Mouse (Mus musculus) common myeloid progenitor, adult 5-6 weeks (primary cell): ENCODE data around the gene Adprm. TPM values are rescaled to one million over a fixed set of nuclear protein-coding genes. Genes with fewer than 3 reads are reported as not detected.
"Not testable (repeated sequence)": the region's sequence is repeated elsewhere in the genome, so short reads cannot be mapped to it uniquely, and the experiment has no call there.

ENCODE experiments used
- ATAC-seq: replicated peaks from 2 replicates; pipeline ENCODE4 v1.8.0; 2016; ENCODE audit warnings: low read depth, mild to moderate bottlenecking, moderate TSS enrichment, inconsistent platforms; ENCODE audit not compliant: poor library complexity, severe bottlenecking
- total RNA-seq: library from RNA; stranded (forward); fragments of 200-1000, 187-1606 nt; gene quantifications from 2 replicates; pipeline ENCODE4 v1.2.3, GENCODE M21; 2017

Adprm gene
- 13.6 and 15.1 TPM in 2 replicates for total RNA-seq

DNA sequence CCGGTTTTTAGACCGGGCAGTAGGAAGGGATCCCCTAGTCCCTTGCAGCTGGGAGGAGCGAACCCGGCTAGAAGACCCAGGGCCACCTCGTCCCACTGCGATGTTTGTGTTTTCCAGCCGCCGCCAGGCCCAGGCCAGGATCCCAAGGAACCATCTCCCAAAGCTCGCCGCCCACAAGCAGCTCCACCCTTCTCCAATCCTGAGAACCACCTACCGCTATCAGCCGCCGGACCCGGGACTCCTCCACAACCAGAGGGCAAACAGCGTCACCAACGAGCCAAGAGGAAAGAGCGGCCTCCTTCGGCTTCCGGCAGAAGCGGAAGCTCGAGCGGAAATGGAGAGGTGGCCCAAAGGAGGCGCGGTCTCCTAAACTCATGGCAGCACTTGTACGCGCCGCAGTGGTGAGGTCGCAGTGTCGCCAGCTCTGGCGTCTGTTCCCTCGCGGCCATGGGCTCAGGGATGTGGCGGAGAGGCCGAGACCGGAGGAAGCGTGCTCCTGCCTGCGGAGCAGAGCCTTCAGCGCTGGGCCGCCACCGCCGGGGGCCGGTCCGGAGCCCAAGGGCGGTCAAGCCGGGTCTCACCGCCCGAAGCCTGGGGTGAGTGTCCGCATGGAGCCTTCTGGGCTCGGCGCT lies at the start of gene Adprm, which contains the start of gene Sco1:
Adprm (minus strand) TSS at position 274 of the 632 bp plus-strand sequence.
Sco1 (plus strand) TSS at position 350 of the 632 bp plus-strand sequence.
- peak; percentile 97 for ATAC-seq

DNA sequence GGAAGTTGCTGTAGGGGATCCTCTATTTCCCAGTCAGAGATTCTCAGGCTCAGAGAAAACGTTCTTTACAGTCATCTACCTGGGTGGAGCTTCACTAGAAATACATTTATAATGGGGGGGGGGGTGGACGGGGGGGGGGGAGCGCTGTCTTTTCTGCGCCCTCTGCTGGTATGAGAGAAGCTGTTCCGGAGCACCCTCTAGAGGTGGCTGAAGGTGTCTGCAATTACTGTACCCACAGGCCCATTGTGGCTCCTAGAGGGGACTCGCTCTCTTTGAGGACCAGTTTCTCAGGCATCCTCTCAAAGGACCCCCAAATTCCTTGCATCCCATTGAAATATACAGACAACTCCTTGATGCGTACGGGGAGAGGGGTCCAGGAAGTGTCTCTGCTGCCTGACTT lies 49.3 kb upstream of the Adprm start:
- ATAC-seq: peak; percentile 78

DNA sequence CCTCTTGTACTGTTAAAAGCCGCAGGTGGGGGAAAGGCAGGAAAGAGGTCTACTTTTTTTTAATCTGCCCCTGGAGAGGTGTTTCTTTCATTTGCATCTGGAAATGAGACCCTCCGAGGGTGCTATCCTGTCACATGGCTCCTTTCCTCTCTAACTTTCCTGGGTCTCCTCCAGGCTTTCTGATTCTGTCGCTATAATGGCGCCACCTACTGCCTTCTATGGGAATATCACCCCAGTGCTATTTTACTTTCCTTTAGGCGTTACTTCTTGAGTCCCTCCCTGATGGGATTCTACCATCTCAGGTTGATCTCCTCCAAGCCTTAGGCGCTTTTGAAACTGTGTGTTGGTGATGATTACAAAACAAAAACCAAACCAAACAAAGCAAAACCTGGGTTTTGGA lies 47.8 kb upstream of the Adprm start:
- peak; percentile 65 for ATAC-seq

DNA sequence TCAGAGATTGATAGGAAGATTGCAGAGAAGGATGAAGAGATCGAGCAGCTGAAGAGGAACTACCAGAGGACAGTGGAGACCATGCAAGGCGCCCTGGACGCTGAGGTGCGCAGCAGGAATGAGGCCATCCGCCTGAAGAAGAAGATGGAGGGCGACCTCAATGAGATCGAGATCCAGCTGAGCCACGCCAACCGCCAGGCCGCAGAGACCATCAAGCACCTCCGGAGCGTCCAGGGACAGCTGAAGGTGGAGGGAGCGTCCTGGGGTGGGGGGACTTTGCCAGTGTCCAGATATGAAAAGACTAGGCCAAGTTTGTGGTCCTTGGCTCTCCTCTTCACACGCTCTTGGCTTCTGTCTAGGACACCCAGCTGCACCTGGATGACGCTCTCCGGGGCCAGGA lies 46.8 kb upstream of the Adprm start:
- no peak for ATAC-seq

DNA sequence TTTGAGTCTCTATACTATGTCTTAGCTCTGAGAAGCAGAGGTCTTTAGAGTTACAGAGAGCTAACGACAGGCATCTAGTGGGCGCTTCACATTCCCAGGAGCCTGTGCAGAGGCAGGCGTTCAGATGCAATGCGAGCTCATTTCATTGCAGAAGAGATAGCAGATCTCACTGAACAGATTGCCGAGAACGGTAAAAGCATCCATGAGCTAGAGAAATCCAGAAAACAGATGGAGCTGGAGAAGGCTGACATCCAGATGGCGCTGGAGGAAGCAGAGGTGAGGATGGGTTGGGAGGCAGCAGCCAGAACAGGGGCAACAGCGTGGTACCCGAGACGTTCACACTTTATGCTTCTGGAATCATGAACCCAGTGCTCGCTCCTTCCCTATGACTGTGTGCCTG lies 46.0 kb upstream of the Adprm start:
- no peak for ATAC-seq

DNA sequence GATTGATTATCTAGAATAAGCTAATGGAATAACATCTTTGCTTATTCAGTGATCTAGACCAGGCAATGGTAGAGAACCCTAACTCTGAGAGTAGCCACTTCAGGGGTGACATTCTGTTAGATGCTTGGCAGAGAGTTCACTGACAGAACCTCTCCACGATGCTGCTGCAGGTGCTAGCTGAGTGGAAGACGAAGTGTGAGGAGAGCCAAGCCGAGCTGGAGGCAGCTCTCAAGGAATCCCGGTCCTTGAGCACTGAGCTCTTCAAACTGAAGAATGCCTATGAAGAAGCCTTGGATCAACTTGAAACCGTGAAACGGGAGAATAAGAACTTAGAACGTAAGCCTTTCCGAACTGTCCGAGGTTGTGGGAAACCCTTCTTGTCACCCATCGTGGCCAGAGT lies 45.3 kb upstream of the Adprm start:
- ATAC-seq: no peak

DNA sequence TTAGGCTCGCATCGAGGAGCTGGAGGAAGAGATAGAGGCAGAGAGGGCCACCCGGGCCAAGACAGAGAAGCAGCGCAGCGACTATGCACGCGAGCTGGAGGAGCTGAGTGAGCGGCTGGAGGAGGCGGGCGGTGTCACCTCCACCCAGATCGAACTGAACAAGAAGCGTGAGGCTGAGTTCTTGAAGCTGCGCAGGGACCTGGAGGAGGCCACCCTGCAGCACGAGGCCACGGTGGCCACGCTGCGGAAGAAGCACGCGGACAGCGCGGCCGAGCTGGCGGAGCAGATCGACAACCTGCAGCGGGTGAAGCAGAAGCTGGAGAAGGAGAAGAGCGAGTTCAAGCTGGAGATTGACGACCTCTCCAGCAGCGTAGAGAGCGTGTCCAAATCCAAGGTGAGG lies 42.1 kb upstream of the Adprm start:
- no peak for ATAC-seq

DNA sequence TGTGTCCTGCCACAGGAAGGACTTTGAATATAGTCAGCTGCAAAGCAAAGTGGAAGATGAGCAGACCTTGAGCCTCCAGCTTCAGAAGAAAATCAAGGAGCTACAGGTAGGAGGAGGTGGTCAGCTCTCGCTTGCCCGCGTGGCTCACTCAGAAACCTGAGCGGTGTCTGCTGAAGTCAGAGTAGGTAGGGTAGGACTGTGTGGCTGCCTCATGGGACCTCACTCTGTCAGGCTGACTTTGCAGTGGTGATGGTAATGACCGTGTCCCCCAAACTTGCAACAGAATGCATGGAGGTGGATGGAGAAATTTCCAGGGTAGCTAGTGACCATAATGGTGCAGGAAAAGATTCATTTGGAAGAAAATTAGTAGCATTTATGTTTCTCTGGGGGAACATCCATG lies 41.3 kb upstream of the Adprm start:
- no peak for ATAC-seq

DNA sequence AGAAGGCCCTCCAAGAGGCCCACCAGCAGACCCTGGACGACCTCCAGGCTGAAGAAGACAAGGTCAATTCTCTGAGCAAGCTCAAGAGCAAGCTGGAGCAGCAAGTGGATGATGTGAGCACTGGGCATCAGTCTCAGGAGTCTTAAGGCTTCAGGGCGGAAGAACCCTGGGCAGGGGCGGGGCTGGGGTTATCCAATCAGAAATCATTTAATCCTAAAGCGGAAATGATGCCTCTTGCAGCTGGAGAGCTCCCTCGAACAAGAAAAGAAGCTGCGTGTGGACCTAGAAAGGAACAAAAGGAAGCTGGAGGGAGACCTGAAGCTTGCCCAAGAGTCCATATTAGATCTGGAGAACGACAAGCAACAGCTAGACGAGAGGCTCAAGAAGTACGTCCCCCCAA lies 40.8 kb upstream of the Adprm start:
- no peak for ATAC-seq

DNA sequence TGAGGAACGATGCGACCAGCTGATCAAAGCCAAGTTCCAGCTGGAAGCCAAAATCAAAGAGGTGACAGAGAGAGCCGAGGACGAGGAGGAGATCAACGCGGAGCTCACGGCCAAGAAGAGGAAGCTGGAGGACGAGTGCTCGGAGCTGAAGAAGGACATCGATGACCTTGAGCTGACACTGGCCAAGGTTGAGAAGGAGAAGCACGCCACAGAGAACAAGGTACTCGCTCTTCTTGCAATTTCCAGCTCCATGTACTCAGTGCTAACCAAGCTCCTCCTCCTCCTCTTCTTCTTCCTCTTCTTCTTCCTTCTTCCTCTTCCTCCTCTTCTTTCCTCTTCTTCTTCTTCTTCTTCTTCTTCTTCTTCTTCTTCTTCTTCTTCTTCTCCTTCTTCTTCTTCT lies 40.0 kb upstream of the Adprm start:
- not testable (repeated sequence) for ATAC-seq

DNA sequence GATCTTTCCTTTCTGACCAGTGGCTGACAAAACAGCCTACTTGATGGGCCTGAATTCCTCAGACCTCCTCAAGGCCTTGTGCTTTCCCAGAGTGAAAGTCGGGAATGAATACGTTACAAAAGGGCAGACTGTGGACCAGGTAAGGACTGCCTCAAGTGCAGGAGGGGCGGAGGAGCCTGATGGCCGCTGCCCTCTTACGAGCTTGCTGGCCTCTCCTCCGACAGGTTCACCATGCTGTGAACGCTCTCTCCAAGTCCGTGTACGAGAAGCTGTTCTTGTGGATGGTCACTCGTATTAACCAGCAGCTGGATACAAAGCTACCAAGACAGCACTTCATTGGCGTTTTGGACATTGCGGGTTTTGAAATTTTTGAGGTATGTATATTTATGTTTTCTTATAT lies 34.8 kb upstream of the Adprm start:
- ATAC-seq: no peak

DNA sequence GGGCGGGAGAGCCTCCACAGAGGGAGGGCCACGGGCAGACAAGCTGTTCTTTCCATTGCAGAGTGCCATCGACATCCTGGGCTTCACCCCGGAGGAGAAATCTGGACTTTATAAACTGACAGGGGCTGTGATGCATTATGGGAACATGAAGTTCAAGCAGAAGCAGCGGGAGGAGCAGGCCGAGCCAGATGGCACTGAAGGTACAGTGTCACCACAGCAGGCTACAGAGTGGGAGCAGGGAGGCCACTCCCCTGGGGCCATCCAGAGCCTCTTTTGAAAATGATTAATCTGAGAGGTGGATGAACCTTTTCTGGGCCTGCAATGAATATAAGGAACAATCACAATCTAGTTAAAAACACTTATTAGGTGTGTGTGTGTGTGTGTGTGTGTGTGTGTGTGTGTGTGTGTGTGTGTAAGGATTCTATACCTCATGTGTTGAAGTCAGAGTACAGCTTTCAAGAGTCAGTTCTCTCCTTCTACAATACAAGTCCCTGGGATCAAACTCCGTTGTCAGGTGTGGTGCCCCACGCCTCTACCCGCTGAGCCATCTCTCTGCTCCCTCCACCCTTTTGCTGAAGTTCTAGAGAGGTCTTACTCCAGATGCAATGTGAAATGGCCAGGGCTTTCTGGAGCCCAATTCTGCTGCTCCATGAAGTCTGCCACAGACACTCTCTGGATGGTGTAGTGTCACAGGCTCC lies 34.2 kb upstream of the Adprm start:
- ATAC-seq: no peak

DNA sequence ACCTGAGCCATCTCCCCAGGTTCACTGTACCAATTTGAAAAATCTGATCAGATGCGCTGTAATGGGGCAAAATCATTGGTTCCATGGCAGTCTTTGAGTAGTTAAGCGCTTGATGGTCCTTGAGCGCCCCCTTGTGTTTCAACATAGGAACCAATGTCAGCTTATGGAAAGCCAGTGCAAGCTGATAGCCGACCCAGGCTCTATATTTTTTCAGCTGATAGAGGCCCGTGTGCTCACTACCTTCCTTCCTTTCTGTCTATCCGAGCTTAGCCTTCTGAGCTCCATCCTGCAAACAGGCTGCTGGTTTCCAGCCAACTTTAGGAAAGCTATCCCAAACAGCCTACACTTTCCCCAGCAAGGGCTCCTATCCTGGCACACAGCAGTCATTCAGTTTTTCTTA lies 33.1 kb upstream of the Adprm start:
- ATAC-seq: peak; percentile 82

DNA sequence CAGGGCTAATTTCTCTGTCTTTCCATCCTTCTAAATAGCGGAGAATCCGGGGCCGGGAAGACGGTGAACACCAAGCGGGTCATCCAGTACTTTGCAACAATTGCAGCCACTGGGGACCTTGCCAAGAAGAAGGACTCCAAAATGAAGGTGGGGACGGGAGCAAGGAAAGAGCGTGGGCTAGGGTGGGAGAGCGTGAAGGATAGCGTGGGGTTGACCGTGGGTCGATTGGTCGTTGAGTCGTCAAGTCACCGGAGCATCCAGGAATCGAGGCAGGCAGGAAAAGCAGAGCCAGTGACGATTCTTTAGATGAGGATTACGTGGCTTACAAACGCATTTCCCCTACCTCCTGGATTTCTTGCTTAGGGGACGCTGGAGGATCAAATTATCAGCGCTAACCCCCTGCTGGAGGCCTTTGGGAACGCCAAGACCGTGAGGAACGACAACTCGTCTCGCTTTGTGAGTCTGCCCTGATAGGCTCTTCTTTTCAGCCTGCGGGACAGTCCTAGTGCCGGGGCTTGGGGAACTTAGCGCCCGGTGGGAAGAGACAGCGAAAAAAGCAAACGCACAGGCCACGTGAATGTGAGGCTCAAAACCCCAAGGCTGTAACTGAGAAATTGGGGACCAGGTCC lies 31.4 kb upstream of the Adprm start:
- ATAC-seq: no peak

DNA sequence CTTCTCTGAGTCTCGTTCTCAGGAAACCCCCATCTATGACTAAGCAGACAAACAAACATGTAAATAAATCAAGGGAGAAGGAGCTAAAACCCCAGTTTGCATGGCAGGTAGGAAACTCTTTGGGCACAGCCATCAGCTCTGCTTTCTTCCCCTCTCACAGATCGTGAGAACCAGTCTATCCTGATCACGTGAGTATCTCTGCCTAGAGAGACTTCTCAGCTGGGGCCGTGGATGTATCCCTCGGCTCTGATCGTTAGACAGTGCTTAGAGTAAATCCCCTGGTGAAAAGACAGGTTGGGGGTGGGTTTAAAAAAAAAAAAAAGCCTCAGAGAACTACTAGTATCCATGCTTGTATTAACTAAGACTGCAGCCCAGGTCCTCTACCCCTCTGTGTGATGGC lies 30.8 kb upstream of the Adprm start:
- ATAC-seq: no peak

DNA sequence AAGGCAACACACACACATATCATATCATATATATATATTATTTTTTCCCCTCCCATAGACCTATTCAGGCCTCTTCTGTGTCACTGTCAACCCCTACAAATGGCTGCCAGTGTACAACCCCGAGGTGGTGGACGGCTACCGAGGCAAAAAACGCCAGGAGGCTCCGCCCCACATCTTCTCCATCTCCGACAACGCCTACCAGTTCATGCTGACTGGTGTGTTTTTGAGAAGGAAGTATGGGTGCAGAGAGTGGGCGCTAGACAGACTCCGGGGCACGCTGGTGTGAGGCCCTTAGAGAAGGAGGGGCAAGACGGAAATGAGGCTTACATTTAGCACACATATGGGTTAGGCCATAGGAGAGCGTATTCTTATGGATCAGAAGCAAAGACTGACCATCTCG lies 30.4 kb upstream of the Adprm start:
- ATAC-seq: no peak

DNA sequence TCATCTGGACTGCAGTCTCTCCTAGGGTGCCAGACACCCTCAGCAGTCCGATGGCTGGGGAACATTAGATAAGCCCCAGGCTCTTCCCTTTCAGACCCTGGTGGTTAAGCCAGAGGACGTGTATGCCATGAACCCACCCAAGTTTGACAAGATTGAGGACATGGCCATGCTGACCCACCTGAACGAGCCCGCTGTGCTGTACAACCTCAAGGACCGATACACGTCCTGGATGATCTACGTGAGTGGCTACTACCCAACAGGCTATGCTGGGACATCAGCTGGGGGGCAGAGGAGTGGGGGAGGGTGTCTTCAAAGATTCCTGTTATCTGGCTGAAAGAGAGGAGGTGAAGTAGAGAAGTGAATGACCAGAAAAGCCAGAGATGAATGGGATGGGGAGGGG lies 29.8 kb upstream of the Adprm start:
- ATAC-seq: no peak

DNA sequence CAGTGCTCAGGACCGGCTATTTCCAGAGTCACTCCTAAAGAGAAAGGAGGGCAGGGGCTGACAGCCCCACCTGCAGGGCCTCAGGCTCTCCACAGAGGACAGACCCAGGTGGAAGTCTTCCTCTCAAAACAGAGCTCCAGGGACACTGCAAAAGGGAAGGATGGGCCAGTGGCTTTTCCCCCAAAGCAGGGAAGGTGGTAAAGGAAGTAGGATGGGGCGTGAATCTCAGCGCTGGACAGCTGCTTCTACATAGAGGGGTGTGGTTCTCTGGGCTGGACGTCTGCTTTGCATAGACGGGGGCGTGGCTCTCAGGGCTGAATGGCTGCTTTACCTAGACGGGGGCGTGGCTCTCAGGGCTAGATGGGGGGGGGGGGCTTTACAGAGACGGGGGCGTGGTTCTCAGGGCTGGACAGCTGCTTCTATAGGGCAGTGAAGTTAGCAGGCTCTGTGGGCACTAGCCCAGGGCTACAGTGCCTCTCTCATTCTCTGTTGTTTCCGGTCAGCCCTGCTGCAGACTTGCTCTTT lies 28.8 kb upstream of the Adprm start:
- ATAC-seq: peak; percentile 36

DNA sequence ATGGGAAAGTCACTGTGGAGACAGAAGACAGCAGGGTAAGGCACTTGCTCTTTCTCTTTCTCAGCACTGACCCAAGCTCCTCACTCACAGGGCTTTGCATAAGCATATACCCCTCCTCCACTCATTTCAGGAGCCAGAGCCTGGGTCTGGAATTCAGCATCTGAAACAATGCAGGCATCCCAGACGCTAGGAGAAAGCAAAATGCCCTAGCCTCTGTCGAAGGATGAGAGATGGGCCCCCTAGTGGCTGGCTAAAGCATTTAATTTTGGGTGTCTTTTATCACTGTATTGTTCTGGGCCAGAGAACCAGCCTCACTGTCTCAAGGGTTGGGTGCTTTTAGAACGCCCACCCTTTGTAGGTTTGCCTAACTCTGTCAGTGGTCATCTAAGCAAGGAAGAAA lies 27.8 kb upstream of the Adprm start:
- peak; percentile 79 for ATAC-seq

DNA sequence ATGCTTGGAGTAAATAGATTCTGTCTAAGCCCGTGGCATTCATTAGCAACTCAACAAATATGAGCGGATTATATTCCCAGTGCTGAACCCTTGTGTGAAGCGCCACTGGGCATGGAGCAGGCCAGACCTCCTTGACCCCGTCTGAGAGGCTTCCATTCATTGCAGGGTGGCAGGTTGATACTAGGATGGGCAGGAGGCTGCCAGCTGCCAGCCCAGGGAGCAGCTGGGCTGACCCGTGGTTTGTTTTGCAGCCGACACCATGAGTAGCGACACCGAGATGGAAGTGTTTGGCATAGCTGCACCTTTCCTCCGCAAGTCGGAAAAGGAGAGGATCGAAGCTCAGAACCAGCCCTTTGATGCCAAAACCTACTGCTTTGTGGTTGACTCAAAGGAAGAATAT lies 27.3 kb upstream of the Adprm start:
- no peak for ATAC-seq

DNA sequence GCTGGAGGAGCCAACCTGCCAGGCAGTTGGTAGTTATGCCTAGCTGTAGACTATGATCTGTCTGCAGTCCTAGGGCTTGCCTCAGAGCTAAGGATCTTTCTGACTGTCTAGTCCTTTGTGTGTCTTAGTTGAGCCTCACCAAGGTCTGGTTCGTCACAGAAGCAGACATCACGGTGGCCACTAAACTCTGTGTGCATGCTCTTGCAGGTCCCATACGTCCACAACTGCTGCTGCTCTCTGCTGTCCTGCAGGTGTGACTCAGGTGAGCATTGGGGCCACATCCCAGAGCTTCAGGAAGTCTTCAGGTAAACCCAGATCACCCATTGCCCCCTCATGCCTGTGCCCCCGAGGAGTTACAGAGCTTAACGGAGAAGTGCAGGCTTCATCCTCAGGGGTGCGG lies 26.5 kb upstream of the Adprm start:
- ATAC-seq: no peak
